Mouse (Mus musculus) liver, embryonic 12.5 days (tissue): ENCODE results near the gene Vmn2r84. TPM values are rescaled to one million over a fixed set of nuclear protein-coding genes. Genes with fewer than 3 reads are reported as not detected.
"Not testable (repeated sequence)": the region's sequence is repeated elsewhere in the genome, so short reads cannot be mapped to it uniquely, and the experiment has no call there.

Experiments used
- ATAC-seq: fragments of 200-750 bp; cut with Nextera tagmentation; 2 replicates; pipeline ENCODE4 v1.8.0; 2017; ENCODE audit warnings: moderate number of reproducible peaks, mild to moderate bottlenecking, moderate library complexity
- H3K27ac ChIP-seq: fragments of 300-500 bp; sonication (generic); 2 replicates; pipeline ENCODE4 v1.5.1; 2016; ENCODE audit warnings: mild to moderate bottlenecking
- H3K27me3 ChIP-seq: fragments of 300-500 bp; sonication (generic); replicated peaks from 2 replicates; pipeline ENCODE4 v1.6.1; 2016; ENCODE audit warnings: mild to moderate bottlenecking, moderate library complexity
- H3K36me3 ChIP-seq: fragments of 300-500 bp; sonication (generic); 2 replicates; pipeline ENCODE4 v1.6.1; 2016; ENCODE audit warnings: mild to moderate bottlenecking, moderate library complexity
- H3K4me1 ChIP-seq: fragments of 300-500 bp; sonication (generic); 2 replicates; pipeline ENCODE4 v1.6.1; 2016
- H3K4me2 ChIP-seq: fragments of 300-500 bp; sonication (generic); 2 replicates; pipeline ENCODE4 v1.6.1; 2016; ENCODE audit warnings: mild to moderate bottlenecking, moderate library complexity
- H3K4me3 ChIP-seq: fragments of 300-500 bp; sonication (generic); 2 replicates; pipeline ENCODE4 v1.5.1; 2016; ENCODE audit warnings: mild to moderate bottlenecking, moderate library complexity
- H3K9ac ChIP-seq: fragments of 300-500 bp; sonication (generic); 2 replicates; pipeline ENCODE4 v1.6.1; 2016; ENCODE audit warnings: mild to moderate bottlenecking, moderate library complexity
- H3K9me3 ChIP-seq: fragments of 300-500 bp; sonication (generic); replicated peaks from 2 replicates; pipeline ENCODE4 v1.6.1; 2016; ENCODE audit warnings: mild to moderate bottlenecking, moderate library complexity
- WGBS: fragments of 180-500 bp; shearing (Covaris S2); methylation state at CpG from one replicate; pipeline ENCODE4 v1.1.7; 2016; ENCODE audit not compliant: insufficient replicate concordance; 5-methylcytosine and 5-hydroxymethylcytosine counted together
- polyA plus RNA-seq: library from polyadenylated mRNA; unstranded; fragments of >200 nt; fragmentation: Nextera tagmentation; extraction: Ambion mirVana; gene quantifications from 2 replicates; pipeline ENCODE4 v1.2.1, GENCODE M21; 2016

Gene Vmn2r84
- polyA plus RNA-seq, result 0.01 and 0.02 TPM in 2 replicates

DNA sequence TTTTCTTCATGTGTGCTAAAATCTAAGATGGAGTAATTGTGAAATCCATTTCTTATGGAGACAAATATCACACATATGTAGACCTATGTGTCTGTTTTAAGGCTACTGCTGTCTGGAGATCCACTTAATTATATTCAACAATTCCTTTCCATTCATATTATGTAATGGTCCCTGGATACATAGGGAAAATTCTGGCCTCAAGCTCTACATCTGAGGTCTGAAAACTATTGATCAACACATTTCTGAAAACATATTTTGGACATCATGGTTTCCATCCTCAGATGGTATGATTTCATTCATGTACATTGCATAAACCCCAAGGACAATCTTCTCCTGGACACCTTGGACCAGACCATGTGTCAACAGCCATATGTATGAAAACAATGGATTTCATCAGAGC, at the start of gene Vmn2r84:
Gene Vmn2r84 (minus strand): TSS at position 101 of the 400 bp plus-strand sequence.
- no peak for ATAC-seq
- no peaks in the 10 kb centered on the region for H3K27me3 ChIP-seq
- H3K4me1 ChIP-seq, result no peaks in the 10 kb centered on the region
- no peak within 1 kb of the TSS for H3K9ac ChIP-seq
- 0 out of 2 replicates have a peak, but pooled peaks cover 2% of the 10 kb centered on the region for H3K9me3 ChIP-seq
- no peak within 1 kb of the TSS for H3K4me3 ChIP-seq
- H3K27ac ChIP-seq, result no peak within 1 kb of the TSS
- no peak within 1 kb of the TSS for H3K4me2 ChIP-seq
- H3K36me3 ChIP-seq, result no peaks in the 10 kb centered on the region

DNA sequence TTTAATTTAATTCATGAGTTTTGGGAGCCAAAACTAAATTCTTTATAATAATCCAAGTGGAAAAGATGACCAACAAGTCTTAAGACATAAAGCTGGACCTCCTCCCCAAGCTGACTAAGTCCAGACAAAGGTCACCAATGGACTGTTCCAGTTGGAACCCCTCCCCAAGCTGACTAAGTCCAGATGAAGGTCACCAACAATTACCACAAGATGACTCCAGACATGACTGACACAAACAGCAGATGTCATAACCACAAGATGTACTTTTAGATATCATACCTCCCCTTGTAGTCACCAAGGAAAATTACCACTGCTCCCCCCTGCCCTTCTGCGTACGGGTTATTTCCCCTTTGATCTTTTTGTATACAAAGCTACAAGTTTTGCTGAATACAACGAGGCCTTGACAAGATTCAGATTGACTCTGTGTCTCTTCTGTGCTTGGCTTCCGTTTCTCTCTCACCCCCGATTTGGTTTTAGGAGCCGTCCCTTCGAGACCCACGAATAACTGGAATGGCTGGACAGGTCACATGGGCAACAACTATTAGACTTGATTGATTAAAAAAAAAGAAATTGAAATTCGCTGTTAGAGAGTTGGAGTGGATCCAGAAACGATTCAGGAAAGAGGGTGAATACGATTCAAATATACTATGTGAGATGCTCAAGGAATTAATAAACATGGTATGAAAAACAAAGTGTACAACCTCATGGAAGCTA, 40.2 kb upstream of the Vmn2r84 start:
- not testable (repeated sequence) for ATAC-seq, H3K9ac ChIP-seq, H3K36me3 ChIP-seq, H3K4me2 ChIP-seq, H3K27ac ChIP-seq, H3K9me3 ChIP-seq, H3K27me3 ChIP-seq, H3K4me3 ChIP-seq, H3K4me1 ChIP-seq
- WGBS, result 76% methylated on average over 11 of the region's 11 CpGs

DNA sequence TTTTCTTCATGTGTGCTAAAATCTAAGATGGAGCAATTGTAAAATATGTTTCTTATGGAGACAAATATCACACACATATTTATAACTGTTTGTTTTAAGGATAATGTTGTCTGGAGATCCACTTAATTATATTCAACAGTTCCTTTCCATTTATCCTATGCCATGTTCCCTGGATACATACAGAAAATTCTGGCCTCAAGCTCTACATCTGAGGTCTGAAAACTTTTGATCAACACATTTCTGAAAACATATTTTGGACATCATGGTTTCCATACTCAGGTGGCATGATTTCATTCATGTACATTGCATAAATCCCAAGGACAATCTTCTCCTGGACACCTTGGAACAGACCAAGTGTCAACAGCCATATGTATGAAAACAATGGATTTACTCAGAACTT, 35.5 kb upstream of the Vmn2r84 start, which contains the start of gene Vmn2r85:
Gene Vmn2r85 (minus strand): TSS at position 101 of the 400 bp plus-strand sequence.
- ATAC-seq, H3K9me3 ChIP-seq, H3K4me3 ChIP-seq: not testable (repeated sequence)

DNA sequence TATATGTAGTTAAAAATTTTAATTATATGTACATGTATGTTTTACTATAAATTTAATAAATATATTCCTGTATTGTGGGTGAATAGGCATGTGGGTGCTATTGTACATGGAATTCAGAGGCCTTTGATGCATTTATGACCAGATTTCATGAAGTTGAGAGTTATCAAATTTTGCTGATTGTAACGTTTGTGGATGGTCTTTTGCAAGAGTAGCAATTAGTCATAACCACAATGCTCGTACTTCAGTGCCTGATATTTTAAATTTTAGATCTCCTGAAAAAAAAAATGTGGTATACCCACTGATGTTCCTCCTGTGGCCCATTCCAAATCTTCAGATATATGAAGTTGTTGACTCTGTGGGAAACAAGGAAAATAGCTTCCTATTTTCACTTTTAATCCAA, 28.2 kb upstream of the Vmn2r84 start:
- H3K4me3 ChIP-seq, H3K36me3 ChIP-seq, H3K27me3 ChIP-seq, H3K4me2 ChIP-seq, H3K9me3 ChIP-seq, ATAC-seq, H3K4me1 ChIP-seq, H3K9ac ChIP-seq, H3K27ac ChIP-seq: not testable (repeated sequence)
- 39% methylated on average over 2 of the region's 2 CpGs for WGBS

More for the DNA sequence above, 35.5 kb upstream of the Vmn2r84 start, which contains the start of gene Vmn2r85:
- not testable (repeated sequence) for H3K4me2 ChIP-seq, H3K4me1 ChIP-seq, H3K27me3 ChIP-seq, H3K9ac ChIP-seq, H3K36me3 ChIP-seq, H3K27ac ChIP-seq

DNA sequence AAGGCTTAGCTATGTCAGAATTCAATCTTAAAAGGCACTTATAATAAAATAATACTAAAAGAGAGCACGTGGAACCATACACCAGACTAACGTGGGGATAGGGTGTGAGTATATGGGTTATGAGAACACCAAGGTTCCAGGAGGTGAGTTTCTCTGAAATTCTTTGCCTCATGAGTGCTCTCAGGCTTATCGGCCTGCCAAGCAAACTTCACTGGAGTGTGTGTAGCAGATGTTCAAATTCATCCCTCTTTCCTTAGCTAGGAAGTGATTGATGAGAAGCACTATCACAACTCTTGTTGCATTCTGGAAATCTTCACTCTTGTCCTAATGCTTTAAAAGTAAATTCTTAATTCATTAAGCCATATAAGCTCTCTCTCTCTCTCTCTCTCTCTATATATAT, 26.3 kb upstream of the Vmn2r84 start:
- no peaks in the 10 kb centered on the region for H3K27me3 ChIP-seq
- no peaks in the 10 kb centered on the region for H3K9me3 ChIP-seq
- H3K36me3 ChIP-seq, result no peaks in the 10 kb centered on the region
- no peaks in the 10 kb centered on the region for H3K4me1 ChIP-seq
- no peak for ATAC-seq
- no peak overlapping the region for H3K9ac ChIP-seq
- no peak overlapping the region for H3K27ac ChIP-seq
- WGBS, result 68% methylated on average over 3 of the region's 3 CpGs
- H3K4me2 ChIP-seq, result no peak overlapping the region
- no peak overlapping the region for H3K4me3 ChIP-seq

DNA sequence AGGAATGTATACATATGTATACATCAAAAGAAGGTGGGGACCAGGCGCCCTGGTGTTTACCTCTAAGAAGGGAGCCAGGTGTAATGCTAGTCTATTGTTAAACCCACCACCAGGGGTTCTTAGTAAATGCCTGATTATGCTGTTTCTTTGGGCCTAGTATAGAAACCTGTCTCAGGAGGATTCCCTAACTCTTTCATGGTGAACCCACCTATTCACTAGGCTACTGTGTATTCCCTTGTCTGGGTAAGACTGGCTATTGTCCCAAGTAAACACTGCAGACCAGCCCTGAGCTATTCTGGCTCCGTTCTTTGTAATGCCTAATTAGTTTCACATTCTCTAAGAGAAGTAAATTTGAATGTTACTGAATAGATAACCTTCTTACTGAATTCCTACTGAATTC, 25.8 kb upstream of the Vmn2r84 start:
- ATAC-seq, H3K4me3 ChIP-seq, H3K4me2 ChIP-seq, H3K27ac ChIP-seq, H3K36me3 ChIP-seq, H3K9ac ChIP-seq, H3K4me1 ChIP-seq, H3K9me3 ChIP-seq, H3K27me3 ChIP-seq: not testable (repeated sequence)
- 58% methylated on average over 2 of the region's 2 CpGs for WGBS

DNA sequence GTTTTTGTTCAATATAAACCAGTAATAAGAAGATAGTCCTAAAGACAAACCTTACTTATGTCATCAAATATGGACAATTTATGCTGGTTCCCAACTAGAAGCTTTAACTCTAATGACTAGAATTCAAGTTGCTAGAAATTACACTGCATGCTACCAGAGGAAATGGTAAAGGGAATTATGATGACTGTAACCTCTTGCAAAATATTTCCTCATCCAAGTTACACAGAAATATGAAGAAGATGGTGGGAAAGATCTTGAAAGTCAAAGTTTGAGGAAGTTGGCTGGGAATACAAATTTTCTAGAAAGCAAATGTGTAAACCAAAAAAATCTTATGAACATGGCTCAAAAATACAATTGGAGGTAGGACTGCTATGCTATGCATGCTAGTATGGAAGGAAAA, 22.2 kb upstream of the Vmn2r84 start:
- not testable (repeated sequence) for H3K9me3 ChIP-seq, H3K27me3 ChIP-seq, H3K27ac ChIP-seq, H3K4me2 ChIP-seq, H3K36me3 ChIP-seq, H3K9ac ChIP-seq, H3K4me3 ChIP-seq, H3K4me1 ChIP-seq, ATAC-seq

DNA sequence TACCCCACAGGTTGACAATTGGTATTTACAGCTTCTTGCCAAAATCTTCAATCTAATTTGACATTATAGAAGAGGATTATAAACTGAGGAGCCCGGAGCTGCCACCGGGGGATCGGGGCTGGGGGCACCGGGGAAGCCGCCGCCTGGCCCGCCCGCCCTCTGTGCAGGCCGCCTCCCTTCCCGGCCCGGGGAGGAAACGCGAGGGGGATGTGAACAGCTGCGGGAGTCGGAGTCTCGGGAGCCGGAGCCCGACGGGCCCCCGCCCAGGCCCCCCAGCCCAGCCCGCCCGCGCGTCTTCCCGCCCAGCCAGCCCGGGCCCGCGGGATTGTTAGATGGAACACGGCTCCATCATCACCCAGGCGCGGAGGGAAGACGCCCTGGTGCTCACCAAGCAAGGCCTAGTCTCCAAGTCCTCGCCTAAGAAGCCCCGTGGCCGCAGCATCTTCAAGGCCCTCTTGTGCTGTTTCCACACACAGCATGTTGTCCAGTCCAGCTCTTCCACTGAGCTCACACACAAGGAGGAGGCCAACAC, 18.1 kb upstream of the Vmn2r84 start:
- ATAC-seq, result peak; percentile 51
- not testable (repeated sequence) for H3K27ac ChIP-seq, H3K4me2 ChIP-seq, H3K9me3 ChIP-seq, H3K27me3 ChIP-seq, H3K9ac ChIP-seq, H3K4me3 ChIP-seq, H3K36me3 ChIP-seq, H3K4me1 ChIP-seq
- WGBS, result 63% methylated on average over 24 of the region's 35 CpGs

DNA sequence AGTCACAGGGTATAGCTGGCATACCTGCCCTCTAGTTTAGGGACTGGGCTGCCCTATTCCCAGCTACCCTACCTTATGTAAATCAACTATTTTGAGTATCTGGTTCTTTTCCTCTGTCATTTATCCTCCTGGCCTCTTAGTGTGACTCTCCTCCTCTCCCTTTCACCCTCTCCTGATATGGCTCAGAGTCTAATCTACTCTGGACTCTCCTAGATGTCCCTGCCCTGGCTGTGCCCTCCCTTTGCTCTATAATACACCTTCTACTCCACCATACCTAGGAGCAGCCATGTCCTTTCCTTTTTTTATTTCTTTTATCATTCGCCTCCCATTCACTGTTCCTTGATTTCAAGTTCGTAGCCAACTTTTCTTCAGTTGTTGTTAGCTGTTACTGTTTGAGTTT, 19.0 kb downstream of the Vmn2r84 start:
- ATAC-seq, result no peak
- WGBS, result 67% methylated on average over 2 of the region's 2 CpGs

DNA sequence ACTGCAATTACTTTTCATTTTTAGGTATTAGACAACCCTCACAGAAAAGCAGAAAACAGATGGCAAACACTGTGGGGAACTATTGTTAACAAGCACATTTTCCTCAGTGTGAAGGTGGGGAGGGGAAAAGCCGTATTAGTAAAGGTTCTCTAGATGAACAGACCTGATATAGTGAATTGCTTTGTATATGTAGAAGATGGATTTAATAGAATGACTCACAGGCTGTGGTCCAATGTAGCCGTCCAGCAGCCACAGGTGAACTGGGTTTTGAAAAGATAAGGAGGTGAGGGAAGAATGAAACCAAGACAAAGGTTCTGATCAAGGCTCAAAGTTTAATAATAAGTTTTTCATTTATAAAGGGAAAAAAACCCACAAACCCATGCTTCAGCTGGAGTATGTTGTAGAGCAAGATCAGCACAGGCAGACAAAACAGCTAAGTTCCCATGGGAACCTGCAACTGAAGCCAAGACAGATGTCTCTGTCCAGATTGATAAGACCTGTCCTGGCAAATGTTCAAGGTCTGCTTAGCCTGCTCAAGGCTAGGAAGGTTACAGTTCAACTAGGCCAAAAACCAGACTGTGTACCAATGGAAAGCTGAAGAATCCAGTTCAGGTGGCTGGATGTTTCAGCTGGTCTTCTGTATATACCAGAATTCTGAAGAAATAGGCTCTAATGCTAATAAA, 21.5 kb downstream of the Vmn2r84 start:
- Histone ChIP-seq H3K4me2 (no peak overlapping the region), H3K4me1 (no peaks in the 10 kb centered on the region), H3K4me3 (no peak overlapping the region), H3K27me3 (no peaks in the 10 kb centered on the region), H3K9me3 (no peaks in the 10 kb centered on the region), H3K9ac (no peak overlapping the region), H3K36me3 (no peaks in the 10 kb centered on the region), H3K27ac (no peak overlapping the region)
- ATAC-seq, result no peak
- WGBS, result 53% methylated on average over 2 of the region's 2 CpGs

More for the DNA sequence above, 19.0 kb downstream of the Vmn2r84 start:
- H3K9ac ChIP-seq, result no peak overlapping the region
- H3K27me3 ChIP-seq, result no peaks in the 10 kb centered on the region
- H3K4me2 ChIP-seq, result no peak overlapping the region
- H3K9me3 ChIP-seq, result no peaks in the 10 kb centered on the region
- H3K4me1 ChIP-seq, result no peaks in the 10 kb centered on the region
- H3K36me3 ChIP-seq, result no peaks in the 10 kb centered on the region
- no peak overlapping the region for H3K4me3 ChIP-seq
- no peak overlapping the region for H3K27ac ChIP-seq

DNA sequence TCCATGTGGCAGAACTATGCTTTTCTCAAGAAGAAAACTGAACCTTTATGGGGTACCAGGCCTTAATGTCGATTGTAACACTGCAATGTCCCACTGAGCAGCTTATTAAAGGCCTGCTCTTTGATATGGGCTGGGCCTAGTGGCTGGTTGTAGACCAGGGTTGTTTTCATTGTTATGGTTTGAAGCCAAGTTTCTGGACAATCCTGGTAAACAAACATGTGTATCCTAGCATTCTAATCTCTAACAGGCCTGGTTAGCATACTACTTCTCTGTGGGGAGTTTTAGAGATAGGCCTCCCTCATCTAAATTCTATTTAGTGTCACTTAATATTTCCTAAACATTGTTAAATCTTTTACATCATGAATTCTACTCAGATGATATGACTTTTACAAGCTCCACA, 22.5 kb downstream of the Vmn2r84 start:
- Histone ChIP-seq H3K9ac (no peak overlapping the region), H3K27ac (no peak overlapping the region), H3K4me1 (no peaks in the 10 kb centered on the region), H3K27me3 (no peaks in the 10 kb centered on the region), H3K4me3 (no peak overlapping the region), H3K9me3 (no peaks in the 10 kb centered on the region), H3K36me3 (no peaks in the 10 kb centered on the region), H3K4me2 (no peak overlapping the region)
- ATAC-seq, result no peak
- WGBS, result 39% methylated on average over 1 of the region's 1 CpGs

DNA sequence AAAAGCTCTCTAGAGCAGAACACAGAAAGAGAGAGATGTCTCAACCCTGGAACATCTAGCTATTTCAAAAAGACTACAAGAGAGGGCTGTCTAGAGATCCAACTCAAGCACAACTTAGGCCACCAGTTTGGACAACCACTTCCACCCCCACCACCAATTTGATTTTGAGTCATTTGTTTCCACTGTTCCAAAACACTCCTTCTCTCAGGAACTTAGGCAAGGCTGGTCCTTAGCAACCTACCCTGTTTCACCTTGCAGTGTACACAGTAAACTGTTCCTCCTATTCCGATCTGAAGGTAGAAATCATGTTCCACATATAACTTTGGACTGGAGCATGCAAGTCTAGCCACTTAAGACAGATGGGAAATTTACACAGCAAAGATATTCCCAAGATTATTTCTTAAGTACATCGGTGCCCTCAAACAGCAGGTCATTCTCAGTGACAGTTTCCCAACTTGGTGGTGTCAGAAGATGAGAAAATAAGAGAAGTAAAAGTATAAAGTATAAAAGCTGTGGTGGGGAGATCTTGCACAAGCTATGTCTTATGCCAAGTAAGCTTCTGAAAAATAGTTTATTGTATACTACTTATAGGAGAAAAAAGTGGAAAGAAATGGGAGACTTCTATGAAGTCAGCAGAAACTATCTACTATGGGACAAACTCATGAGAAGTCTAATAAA, 24.0 kb downstream of the Vmn2r84 start:
- Histone ChIP-seq H3K9ac (no peak overlapping the region), H3K4me1 (no peaks in the 10 kb centered on the region), H3K36me3 (no peaks in the 10 kb centered on the region), H3K27ac (no peak overlapping the region), H3K4me2 (no peak overlapping the region), H3K27me3 (no peaks in the 10 kb centered on the region), H3K9me3 (no peaks in the 10 kb centered on the region), H3K4me3 (no peak overlapping the region)
- no peak for ATAC-seq
- 69% methylated on average over 2 of the region's 2 CpGs for WGBS
